Mouse (Mus musculus) forebrain, embryonic 12.5 days (tissue): ENCODE measurements around the gene Jph4. TPM values are rescaled to one million over a fixed set of nuclear protein-coding genes. Genes with fewer than 3 reads are reported as not detected.

Experiments
- ATAC-seq: fragments of 200-750 bp; cut with Nextera tagmentation; 2 replicates; pipeline ENCODE4 v1.8.0; 2017; ENCODE audit warnings: moderate TSS enrichment; ENCODE audit not compliant: low FRiP score
- H3K27ac ChIP-seq: fragments of 300-500 bp; sonication (generic); 2 replicates; pipeline ENCODE4 v1.5.1; 2016; ENCODE audit warnings: mild to moderate bottlenecking
- H3K27me3 ChIP-seq: fragments of 300-500 bp; sonication (generic); 2 replicates; pipeline ENCODE4 v1.6.1; 2016; ENCODE audit warnings: mild to moderate bottlenecking
- H3K36me3 ChIP-seq: fragments of 300-500 bp; sonication (generic); replicated peaks from 2 replicates; pipeline ENCODE4 v1.6.1; 2016; ENCODE audit warnings: mild to moderate bottlenecking
- H3K4me1 ChIP-seq: fragments of 300-500 bp; sonication (generic); 2 replicates; pipeline ENCODE4 v1.6.1; 2016
- H3K4me2 ChIP-seq: fragments of 300-500 bp; sonication (generic); 2 replicates; pipeline ENCODE4 v1.6.1; 2016; ENCODE audit warnings: mild to moderate bottlenecking, moderate library complexity
- H3K4me3 ChIP-seq: fragments of 300-500 bp; sonication (generic); replicated peaks from 2 replicates; pipeline ENCODE4 v1.5.1; 2016; ENCODE audit warnings: mild to moderate bottlenecking
- H3K9ac ChIP-seq: fragments of 300-500 bp; sonication (generic); 2 replicates; pipeline ENCODE4 v1.6.1; 2016; ENCODE audit warnings: mild to moderate bottlenecking
- H3K9me3 ChIP-seq: fragments of 300-500 bp; sonication (generic); 2 replicates; pipeline ENCODE4 v1.6.1; 2016
- WGBS: fragments of 180-500 bp; shearing (Covaris S2); methylation state at CpG from one replicate; pipeline ENCODE4 v1.1.7; 2016; 5-methylcytosine and 5-hydroxymethylcytosine counted together
- polyA plus RNA-seq: library from polyadenylated mRNA; unstranded; fragments of >200 nt; fragmentation: Nextera tagmentation; extraction: Ambion mirVana; gene quantifications from 2 replicates; pipeline ENCODE4 v1.2.1, GENCODE M21; 2016

The Jph4 gene
- polyA plus RNA-seq, 1 experiment from 2014 or later: 9.0 TPM

DNA sequence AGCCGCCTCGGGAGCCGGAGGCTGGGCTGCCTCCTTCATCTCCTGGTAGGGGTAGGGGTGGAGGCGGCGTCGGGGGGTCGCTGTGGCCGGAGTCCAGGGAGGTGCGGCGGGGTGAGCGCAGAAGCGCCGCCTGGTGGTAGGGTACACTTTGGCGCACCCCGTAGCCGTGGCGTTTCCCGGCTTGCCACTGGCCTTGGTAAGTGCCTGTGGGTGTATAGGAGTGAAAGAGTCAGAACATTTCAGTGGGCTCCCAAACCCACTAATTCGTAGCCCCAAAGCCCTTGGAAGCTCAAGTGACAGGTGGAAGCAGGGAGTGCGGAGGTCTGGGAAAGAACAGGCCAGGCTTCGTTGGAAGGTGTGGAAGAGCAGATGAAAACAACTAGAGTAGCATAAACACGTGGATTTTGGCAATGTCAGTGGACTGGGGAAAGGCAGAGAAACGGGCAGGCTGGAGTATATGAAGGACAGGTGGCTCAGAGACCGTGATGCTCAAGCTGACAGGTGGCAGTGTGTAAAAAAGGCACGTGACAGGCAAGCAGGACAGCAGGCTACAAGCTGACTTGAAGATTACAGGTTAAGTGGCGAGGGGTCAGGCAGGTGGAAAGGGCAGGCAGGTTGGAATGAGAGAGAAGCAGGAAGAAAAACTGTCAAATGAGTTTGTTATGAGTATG lies 2.6 kb downstream of the Jph4 start:
- H3K4me3 ChIP-seq: peak overlapping the region; percentile 62
- peak overlapping the region; percentile 76 for H3K27ac ChIP-seq
- WGBS: 21% methylated on average over 26 of the region's 26 CpGs
- no peaks in the 10 kb centered on the region for H3K9me3 ChIP-seq
- H3K4me2 ChIP-seq: peak overlapping the region; percentile 94
- H3K27me3 ChIP-seq: peaks cover 79% of the 10 kb centered on the region
- no peak for ATAC-seq
- H3K36me3 ChIP-seq: no peaks in the 10 kb centered on the region
- peaks cover 55% of the 10 kb centered on the region for H3K4me1 ChIP-seq
- peak overlapping the region; percentile 81; the same call in 1 of the 2 replicates for H3K9ac ChIP-seq

DNA sequence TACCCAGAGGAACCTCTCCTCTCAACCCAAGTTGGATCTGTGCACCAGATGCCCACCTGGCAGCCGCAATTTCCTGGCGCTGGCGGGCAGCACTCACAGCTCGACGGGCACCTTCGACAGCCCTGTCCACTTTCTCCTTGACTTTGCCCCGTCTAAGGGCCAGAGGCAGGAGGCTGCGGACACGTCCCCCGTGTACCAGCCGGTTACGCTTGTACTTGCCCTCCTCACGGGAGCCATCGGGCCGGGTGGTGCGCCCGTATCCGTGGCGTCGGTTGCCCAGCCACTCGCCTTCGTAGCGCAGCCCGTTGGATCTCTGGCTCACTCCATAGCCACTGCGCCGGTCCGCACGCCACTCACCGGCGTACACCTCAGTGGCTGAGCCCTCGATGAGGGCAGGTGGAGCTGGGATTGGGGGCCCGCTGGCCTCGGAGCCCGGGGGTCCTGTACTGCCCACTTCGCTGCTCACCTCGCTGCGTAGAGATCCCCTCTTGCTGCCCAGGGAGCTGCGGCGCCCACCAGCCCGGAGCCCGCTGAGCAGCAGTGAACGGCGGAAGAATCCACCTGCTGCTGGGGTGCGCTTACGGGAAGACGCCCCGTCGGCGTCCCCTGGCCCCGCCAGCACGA lies 3.3 kb downstream of the Jph4 start:
- 70% methylated on average over 51 of the region's 51 CpGs for WGBS
- Histone ChIP-seq H3K27me3 (peaks cover 76% of the 10 kb centered on the region), H3K4me1 (peaks cover 62% of the 10 kb centered on the region), H3K9me3 (no peaks in the 10 kb centered on the region), H3K27ac (no peak overlapping the region), H3K36me3 (no peaks in the 10 kb centered on the region), H3K4me3 (peak overlapping the region; percentile 62), H3K9ac (no peak overlapping the region), H3K4me2 (peak overlapping the region; percentile 94)
- ATAC-seq: no peak

DNA sequence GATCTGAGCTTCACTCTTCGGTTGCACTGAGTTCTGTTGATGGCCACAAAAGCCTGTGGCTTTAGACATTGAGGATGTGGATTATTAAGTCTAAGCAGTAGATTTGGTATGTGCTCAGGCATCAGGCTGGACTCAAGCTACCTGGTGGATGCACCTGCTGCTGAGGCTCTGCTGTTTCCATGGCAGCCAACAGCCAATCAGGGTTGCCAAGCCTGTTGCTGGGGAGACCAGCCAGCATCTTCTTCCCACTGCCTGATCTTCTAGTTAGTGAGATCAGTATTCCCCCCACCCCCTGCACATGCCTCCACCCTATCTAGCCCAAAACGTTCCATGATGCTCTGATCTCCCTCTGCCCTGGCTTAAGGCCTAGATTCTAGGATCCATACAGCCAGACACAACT lies 5.0 kb downstream of the Jph4 start:
- WGBS: 89% methylated on average over 2 of the region's 2 CpGs
- H3K9ac ChIP-seq: no peak overlapping the region
- no peak overlapping the region for H3K4me2 ChIP-seq
- no peaks in the 10 kb centered on the region for H3K9me3 ChIP-seq
- H3K4me3 ChIP-seq: no peak overlapping the region
- H3K27me3 ChIP-seq: peaks cover 68% of the 10 kb centered on the region
- no peak for ATAC-seq
- H3K4me1 ChIP-seq: peaks cover 64% of the 10 kb centered on the region
- no peak overlapping the region for H3K27ac ChIP-seq
- no peaks in the 10 kb centered on the region for H3K36me3 ChIP-seq

DNA sequence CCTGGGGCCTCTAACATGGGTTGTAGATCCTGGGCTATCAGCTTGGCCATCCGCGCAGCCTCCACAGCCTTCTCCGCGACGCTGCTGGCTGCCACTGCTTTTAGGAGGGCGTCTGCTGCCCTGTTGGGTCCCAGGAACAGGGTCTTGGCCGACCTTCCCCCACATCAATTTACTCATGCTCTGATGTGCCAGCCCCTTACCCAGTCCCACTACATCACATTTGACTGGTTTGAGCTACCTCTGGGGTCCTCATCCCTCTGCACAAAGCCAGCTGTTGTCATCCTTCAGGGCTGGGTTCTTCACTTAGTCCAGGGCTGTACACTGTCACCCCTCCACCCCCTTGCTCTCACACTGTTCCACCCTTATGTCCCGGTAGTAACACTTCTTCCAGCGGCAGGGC lies 6.7 kb downstream of the Jph4 start:
- Histone ChIP-seq H3K4me3 (no peak overlapping the region), H3K9me3 (no peaks in the 10 kb centered on the region), H3K4me2 (no peak overlapping the region), H3K36me3 (no peaks in the 10 kb centered on the region), H3K4me1 (peaks cover 64% of the 10 kb centered on the region), H3K27ac (no peak overlapping the region), H3K9ac (no peak overlapping the region), H3K27me3 (peaks cover 52% of the 10 kb centered on the region)
- ATAC-seq: no peak
- WGBS: 33% methylated on average over 9 of the region's 9 CpGs

DNA sequence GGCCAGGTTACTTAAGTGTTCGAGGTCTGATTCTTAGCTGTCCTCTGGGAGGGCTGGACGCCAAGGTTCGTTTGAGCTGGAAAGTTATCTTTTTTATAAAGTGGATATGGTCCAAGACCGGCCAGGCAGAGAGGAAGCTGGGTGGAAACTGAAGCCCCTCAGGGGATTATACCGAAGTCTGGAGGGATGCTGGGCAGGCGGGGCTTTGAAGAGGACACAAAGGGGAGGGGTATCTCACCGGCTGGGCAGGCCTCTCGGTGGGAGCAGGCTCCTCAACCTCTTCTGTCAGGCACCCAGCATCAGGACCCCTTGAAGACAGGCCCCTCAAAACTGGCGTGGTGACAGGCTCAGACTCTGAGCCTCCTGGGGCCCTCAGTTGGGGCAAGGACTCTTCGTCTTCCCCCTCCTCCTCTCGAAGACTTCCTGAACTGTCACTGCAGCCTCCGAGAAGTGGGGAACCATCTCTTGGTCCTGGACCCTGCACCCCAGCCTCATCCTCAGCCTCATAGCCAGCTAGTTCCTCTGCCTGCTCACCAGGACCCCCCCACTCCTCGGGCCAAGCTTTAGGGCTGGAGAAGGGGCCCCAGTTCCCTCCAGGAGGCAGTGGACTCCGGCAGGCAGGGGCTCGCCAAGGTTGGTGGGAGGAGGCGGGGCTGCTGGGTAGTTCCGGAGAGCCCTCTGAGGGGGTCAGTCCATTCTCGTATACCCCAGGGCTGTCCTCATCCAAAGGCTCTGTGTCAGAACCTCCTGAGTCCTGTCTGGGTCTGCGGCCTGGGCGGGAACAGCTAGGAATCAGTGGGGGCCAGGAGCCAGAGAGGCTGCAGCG lies 7.5 kb downstream of the Jph4 start:
- no peak for ATAC-seq
- no peak overlapping the region for H3K4me3 ChIP-seq
- peaks cover 59% of the 10 kb centered on the region for H3K4me1 ChIP-seq
- H3K4me2 ChIP-seq: peak overlapping the region; percentile 38
- H3K36me3 ChIP-seq: no peaks in the 10 kb centered on the region
- no peaks in the 10 kb centered on the region for H3K9me3 ChIP-seq
- peak overlapping the region; percentile 80; the same call in 1 of the 2 replicates for H3K27ac ChIP-seq
- 0 out of 2 replicates have a peak overlapping the region, but pooled peaks have one; percentile 21 for H3K9ac ChIP-seq
- 10% methylated on average over 21 of the region's 21 CpGs for WGBS
- H3K27me3 ChIP-seq: peaks cover 45% of the 10 kb centered on the region

DNA sequence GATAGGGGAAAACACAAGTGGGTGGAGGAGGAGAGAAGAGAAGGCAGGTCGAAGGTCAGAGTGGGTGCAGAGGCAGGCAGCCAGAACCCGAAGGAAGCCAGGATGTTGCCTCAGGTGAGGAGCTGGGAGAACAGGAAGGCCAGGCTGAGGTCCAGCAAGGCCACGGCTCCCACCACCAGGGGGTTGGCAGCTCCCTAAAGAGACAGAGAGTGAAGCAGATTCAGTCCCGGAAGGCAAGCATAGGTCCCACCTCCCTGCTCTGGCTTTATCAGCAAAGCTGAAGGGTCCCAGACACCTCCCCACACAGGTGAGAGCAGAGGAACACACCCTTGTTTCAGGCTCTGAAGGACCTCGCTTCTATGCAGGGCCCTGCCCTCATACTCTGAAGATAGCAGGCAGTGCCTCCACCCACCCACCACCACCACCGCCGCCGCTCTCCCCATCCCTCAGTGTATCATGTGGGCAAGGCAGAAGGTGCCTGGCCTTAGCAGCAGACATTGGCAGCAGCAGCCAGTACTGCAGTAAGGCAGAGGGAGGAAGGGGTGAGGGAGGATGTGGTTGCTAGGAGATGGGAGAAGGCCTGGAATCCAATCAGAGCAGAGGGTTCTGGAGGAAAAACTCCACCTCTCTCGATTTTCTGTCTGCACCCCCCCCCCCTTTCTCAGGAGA lies 8.4 kb downstream of the Jph4 start:
- H3K9ac ChIP-seq: peak overlapping the region; percentile 26; the same call in 1 of the 2 replicates
- H3K27ac ChIP-seq: peak overlapping the region; percentile 80

DNA sequence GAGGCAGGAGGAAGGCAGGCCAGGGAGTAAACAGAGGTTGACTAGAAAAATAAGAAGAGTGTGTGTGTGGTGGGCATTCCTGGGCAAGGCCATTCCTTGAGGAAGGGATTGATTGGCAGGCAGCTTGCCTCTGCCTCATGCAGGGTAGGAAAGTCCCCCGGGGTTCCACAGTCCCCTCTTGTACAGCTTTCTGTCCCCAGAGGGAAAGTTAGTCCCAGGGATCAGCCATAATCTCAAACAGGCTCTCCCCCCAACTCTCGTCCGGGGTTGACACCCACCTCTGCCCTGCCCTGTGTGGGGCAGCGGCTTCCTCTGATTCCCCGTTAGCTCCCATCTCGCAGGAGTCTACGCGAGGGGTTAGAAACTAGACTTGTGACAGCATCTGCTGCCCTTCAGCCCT lies 9.7 kb downstream of the Jph4 start:
- Histone ChIP-seq H3K4me3 (no peak overlapping the region), H3K9ac (no peak overlapping the region), H3K4me1 (peaks cover 47% of the 10 kb centered on the region), H3K27me3 (peaks cover 26% of the 10 kb centered on the region), H3K9me3 (no peaks in the 10 kb centered on the region), H3K4me2 (no peak overlapping the region; the same call in 1 of the 2 replicates), H3K36me3 (no peaks in the 10 kb centered on the region), H3K27ac (no peak overlapping the region)
- 68% methylated on average over 8 of the region's 8 CpGs for WGBS
- no peak for ATAC-seq

More for the DNA sequence above, 8.4 kb downstream of the Jph4 start:
- Histone ChIP-seq H3K36me3 (no peaks in the 10 kb centered on the region), H3K4me3 (0 out of 2 replicates have a peak overlapping the region, but pooled peaks have one; percentile 5), H3K27me3 (peaks cover 35% of the 10 kb centered on the region), H3K4me2 (peak overlapping the region; percentile 21), H3K4me1 (peaks cover 50% of the 10 kb centered on the region), H3K9me3 (no peaks in the 10 kb centered on the region)
- ATAC-seq: peak; percentile 80
- 44% methylated on average over 9 of the region's 9 CpGs for WGBS

DNA sequence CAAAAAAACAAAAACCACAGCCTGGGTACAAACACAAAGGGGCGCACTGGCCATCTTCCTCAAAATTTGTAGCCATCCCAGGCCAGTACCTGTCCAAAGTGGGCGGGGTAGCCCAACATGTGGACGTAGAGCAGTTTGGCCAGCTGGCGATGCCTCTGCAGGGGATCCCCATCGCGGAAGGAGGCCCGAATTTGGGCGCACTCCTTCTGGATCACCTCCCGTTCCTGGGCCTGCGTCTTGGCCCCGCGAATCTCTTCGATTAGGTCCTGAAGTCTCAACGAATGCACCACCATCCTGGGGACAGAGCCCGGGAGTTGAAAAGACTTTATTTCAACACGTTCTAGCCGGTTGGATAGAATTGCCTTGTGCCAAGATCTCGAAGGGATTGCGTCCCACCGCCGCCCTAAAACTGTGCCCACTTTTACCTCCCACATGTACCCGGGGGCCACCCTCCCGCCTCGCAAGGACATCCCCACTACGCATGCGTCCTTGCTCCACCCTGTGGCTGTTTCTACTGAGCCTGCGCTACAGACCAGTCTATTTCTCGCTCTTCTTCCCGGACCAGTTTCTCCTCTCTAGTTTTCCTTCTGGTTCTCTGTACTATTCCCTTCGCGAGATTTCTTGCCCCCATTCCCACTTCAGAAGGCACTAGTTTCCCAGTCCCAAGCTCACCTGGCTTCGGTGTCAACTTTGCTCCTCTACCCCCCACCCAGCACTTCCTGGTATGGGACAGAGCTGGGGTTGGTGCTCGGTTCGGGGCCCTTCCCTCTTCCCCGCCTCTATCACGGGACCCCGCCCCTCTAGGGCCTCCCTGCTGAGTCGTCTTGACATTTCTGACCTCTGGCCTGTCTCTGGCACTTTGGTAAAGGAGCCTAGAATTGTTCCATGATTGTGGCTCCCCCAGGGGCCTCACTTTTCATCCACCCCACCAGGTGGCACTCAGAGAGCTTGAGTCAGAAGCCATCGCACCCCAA lies 10.6 kb downstream of the Jph4 start, which contains the start of gene Ap1g2:
Ap1g2 (minus strand) TSS at position 758 of the 974 bp plus-strand sequence.
- Histone ChIP-seq H3K9me3 (no peaks in the 10 kb centered on the region), H3K4me3 (peak within 1 kb of the TSS; percentile 48), H3K36me3 (0 out of 2 replicates have a peak, but pooled peaks cover under 1% of the 10 kb centered on the region), H3K4me1 (peaks cover 47% of the 10 kb centered on the region), H3K9ac (peak within 1 kb of the TSS; percentile 70), H3K27ac (peak within 1 kb of the TSS; percentile 59; the same call in 1 of the 2 replicates), H3K4me2 (peak within 1 kb of the TSS; percentile 95), H3K27me3 (peaks cover 25% of the 10 kb centered on the region)
- WGBS: under 1% methylated on average over 39 of the region's 39 CpGs
- ATAC-seq: peak; percentile 69

DNA sequence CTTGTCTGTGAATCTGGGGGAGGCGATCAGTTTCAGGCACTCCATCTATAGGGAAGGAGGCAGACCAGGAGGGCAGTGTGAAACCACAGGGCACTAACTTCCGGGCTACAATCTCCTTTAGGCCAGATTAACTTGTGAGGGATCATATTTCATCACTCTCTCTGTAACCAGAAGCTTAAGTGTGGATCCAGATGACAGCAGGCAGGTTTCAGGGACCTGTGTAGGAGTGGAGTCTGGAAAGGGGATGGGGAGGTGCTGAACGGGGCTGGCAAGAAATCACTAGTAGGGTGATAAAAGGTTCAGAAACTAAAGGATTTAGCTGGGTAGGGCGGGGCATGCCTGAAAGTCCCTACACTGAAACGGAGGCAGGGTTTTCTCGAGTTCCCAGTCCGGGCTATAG lies 11.3 kb downstream of the Jph4 start:
- Histone ChIP-seq H3K9ac (peak overlapping the region; percentile 70), H3K27me3 (peaks cover 17% of the 10 kb centered on the region), H3K9me3 (no peaks in the 10 kb centered on the region), H3K4me3 (peak overlapping the region; percentile 48), H3K36me3 (peaks cover 3% of the 10 kb centered on the region; the same call in 1 of the 2 replicates), H3K4me2 (peak overlapping the region; percentile 95), H3K4me1 (peaks cover 46% of the 10 kb centered on the region), H3K27ac (no peak overlapping the region)
- no peak for ATAC-seq
- 6% methylated on average over 7 of the region's 7 CpGs for WGBS

DNA sequence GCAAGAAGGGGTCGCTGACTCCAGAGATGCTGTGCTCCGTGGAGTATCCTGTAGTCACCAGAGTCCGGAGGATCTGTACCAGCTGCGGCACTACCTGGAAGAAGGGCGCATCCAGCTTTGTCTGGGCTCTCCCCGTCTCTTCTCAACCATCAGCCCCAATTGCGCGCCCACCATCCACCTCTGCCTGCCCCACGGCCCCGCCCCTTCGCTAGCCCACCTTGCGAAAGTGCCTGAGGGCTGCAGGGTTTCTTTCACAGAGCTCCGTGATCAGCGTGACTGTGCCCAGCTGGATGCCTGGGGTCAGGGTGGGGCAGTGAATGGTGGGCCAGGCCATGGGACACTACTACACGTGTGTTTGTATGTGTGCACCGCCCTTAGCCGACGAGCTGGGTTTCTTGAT lies 12.4 kb downstream of the Jph4 start:
- ATAC-seq: no peak
- no peak overlapping the region for H3K27ac ChIP-seq

More for the DNA sequence above, 12.4 kb downstream of the Jph4 start:
- Histone ChIP-seq H3K9me3 (no peaks in the 10 kb centered on the region), H3K27me3 (peaks cover 7% of the 10 kb centered on the region), H3K4me1 (peaks cover 35% of the 10 kb centered on the region), H3K9ac (no peak overlapping the region), H3K4me3 (no peak overlapping the region), H3K36me3 (peaks cover 7% of the 10 kb centered on the region; the same call in 1 of the 2 replicates), H3K4me2 (no peak overlapping the region)
- WGBS: 84% methylated on average over 18 of the region's 18 CpGs
